Mouse (Mus musculus): Measurements from ENCODE around the gene Lmod2. TPM values are rescaled to one million over a fixed set of nuclear protein-coding genes. Genes with fewer than 3 reads are reported as not detected.
A peak's percentile ranks its signal among the peaks of the same experiment; 100 is the strongest.

Lmod2 gene
- polyA plus RNA-seq, 1 experiment: 33.6 TPM

GRCm38 (mm10) chr6:24620936-24621335 lies 23.4 kb downstream of the Lmod2 start:
- Histone ChIP-seq H3K4me3 (no peak overlapping the region), H3K79me2 (ENCODE audit: control insufficient read depth, insufficient read depth) (no peaks in the 10 kb centered on the region), H3K4me2 (ENCODE audit: low read depth) (no peak overlapping the region), H3K36me3 (ENCODE audit: control insufficient read depth, insufficient read depth) (peaks cover 45% of the 10 kb centered on the region), H3ac (ENCODE audit: control insufficient read depth, insufficient read length) (no peak overlapping the region), H3K27me3 (ENCODE audit: control insufficient read depth, insufficient read depth, insufficient read length) (no peaks in the 10 kb centered on the region)
- TF ChIP-seq MYOG (IDR thresholded peaks at IDR 0.05; ENCODE audit: control insufficient read depth in 1 of 3, insufficient read depth in 1 of 3, insufficient read length in 2 of 3, low read depth in 2 of 3) (no peak), TCF12 (IDR thresholded peaks at IDR 0.05; ENCODE audit: insufficient read depth, poor library complexity, severe bottlenecking) (no peak), CEBPB (IDR thresholded peaks at IDR 0.05; ENCODE audit: insufficient read depth, poor library complexity, severe bottlenecking) (no peak), SRF (IDR thresholded peaks at IDR 0.05; ENCODE audit: control insufficient read depth, insufficient read length, low read depth) (no peak), POLR2A (IDR thresholded peaks at IDR 0.05; ENCODE audit: insufficient read length, low read depth) (no peak), TCF3 (IDR thresholded peaks at IDR 0.05; ENCODE audit: insufficient read length, low read depth) (no peak), USF1 (IDR thresholded peaks at IDR 0.05; ENCODE audit: low read depth) (no peak), POLR2AphosphoS2 (IDR thresholded peaks at IDR 0.05; ENCODE audit: insufficient read length, low read depth) (no peak), REST (IDR thresholded peaks at IDR 0.05; ENCODE audit: insufficient read depth, insufficient read length) (no peak), MAX (IDR thresholded peaks at IDR 0.05; ENCODE audit: low read depth) (no peak), MYOD1 (IDR thresholded peaks at IDR 0.05; ENCODE audit: control insufficient read depth in 1 of 3, insufficient read length in 2 of 3, low read depth in 2 of 3) (no peak), E2F4 (IDR thresholded peaks at IDR 0.05; ENCODE audit: insufficient read depth) (no peak)

DNA sequence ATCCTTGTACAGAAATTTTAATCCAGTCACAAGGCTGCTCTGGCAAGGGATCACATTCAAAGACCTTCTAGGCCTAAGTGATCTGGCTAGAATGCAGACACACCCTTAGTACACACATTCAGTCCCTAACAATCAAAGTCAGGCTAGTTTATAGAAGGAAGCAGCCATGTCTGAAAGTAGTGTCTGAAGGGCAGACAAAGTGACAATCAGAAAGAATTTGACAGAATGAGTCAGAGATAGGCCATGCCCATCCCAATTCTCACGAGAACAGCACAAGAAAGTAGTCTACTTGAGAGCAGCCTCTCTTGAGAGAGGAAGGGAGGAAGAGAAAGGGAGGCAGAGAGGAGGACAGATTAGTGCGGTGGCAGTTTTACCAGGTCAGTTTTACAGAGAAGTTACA lies 24.5 kb downstream of the Lmod2 start:
- Histone ChIP-seq H3K4me3 (no peak overlapping the region), H3K4me2 (ENCODE audit: low read depth) (no peak overlapping the region), H3K27me3 (ENCODE audit: control insufficient read depth, insufficient read depth, insufficient read length) (no peaks in the 10 kb centered on the region), H3K36me3 (ENCODE audit: control insufficient read depth, insufficient read depth) (peaks cover 33% of the 10 kb centered on the region), H3K79me2 (ENCODE audit: control insufficient read depth, insufficient read depth) (no peaks in the 10 kb centered on the region), H3ac (ENCODE audit: control insufficient read depth, insufficient read length) (no peak overlapping the region)
- no peak for TF ChIP-seq POLR2A (IDR thresholded peaks at IDR 0.05; ENCODE audit: insufficient read length, low read depth)
- no peak for TF ChIP-seq MYOD1 (IDR thresholded peaks at IDR 0.05; ENCODE audit: control insufficient read depth in 1 of 3, insufficient read length in 2 of 3, low read depth in 2 of 3)
- no peak for TF ChIP-seq SRF (IDR thresholded peaks at IDR 0.05; ENCODE audit: control insufficient read depth, insufficient read length, low read depth)
- TF ChIP-seq POLR2AphosphoS2 (IDR thresholded peaks at IDR 0.05; ENCODE audit: insufficient read length, low read depth): no peak
- TF ChIP-seq E2F4 (IDR thresholded peaks at IDR 0.05; ENCODE audit: insufficient read depth): no peak
- TF ChIP-seq MYOG (IDR thresholded peaks at IDR 0.05; ENCODE audit: control insufficient read depth in 1 of 3, insufficient read depth in 1 of 3, insufficient read length in 2 of 3, low read depth in 2 of 3): no peak
- TF ChIP-seq CEBPB (IDR thresholded peaks at IDR 0.05; ENCODE audit: insufficient read depth, poor library complexity, severe bottlenecking): no peak
- no peak for TF ChIP-seq TCF3 (IDR thresholded peaks at IDR 0.05; ENCODE audit: insufficient read length, low read depth)
- TF ChIP-seq MAX (IDR thresholded peaks at IDR 0.05; ENCODE audit: low read depth): no peak
- TF ChIP-seq TCF12 (IDR thresholded peaks at IDR 0.05; ENCODE audit: insufficient read depth, poor library complexity, severe bottlenecking): no peak
- TF ChIP-seq USF1 (IDR thresholded peaks at IDR 0.05; ENCODE audit: low read depth): no peak
- TF ChIP-seq REST (IDR thresholded peaks at IDR 0.05; ENCODE audit: insufficient read depth, insufficient read length): no peak

GRCm38 (mm10) chr6:24627586-24628030 lies 30.0 kb downstream of the Lmod2 start:
- H3K27me3 ChIP-seq (ENCODE audit: control insufficient read depth, insufficient read depth, insufficient read length): no peaks in the 10 kb centered on the region
- H3K79me2 ChIP-seq (ENCODE audit: control insufficient read depth, insufficient read depth): peaks cover 11% of the 10 kb centered on the region
- H3K36me3 ChIP-seq (ENCODE audit: control insufficient read depth, insufficient read depth): peaks cover 23% of the 10 kb centered on the region
- no peak overlapping the region for H3K4me3 ChIP-seq
- no peak overlapping the region for H3ac ChIP-seq (ENCODE audit: control insufficient read depth, insufficient read length)
- no peak overlapping the region for H3K4me2 ChIP-seq (ENCODE audit: low read depth)
- no peak for TF ChIP-seq MAX (IDR thresholded peaks at IDR 0.05; ENCODE audit: low read depth)
- TF ChIP-seq USF1 (IDR thresholded peaks at IDR 0.05; ENCODE audit: low read depth): no peak
- no peak for TF ChIP-seq SRF (IDR thresholded peaks at IDR 0.05; ENCODE audit: control insufficient read depth, insufficient read length, low read depth)
- TF ChIP-seq TCF12 (IDR thresholded peaks at IDR 0.05; ENCODE audit: insufficient read depth, poor library complexity, severe bottlenecking): no peak
- no peak for TF ChIP-seq E2F4 (IDR thresholded peaks at IDR 0.05; ENCODE audit: insufficient read depth)
- TF ChIP-seq POLR2AphosphoS2 (IDR thresholded peaks at IDR 0.05; ENCODE audit: insufficient read length, low read depth): no peak
- no peak for TF ChIP-seq CEBPB (IDR thresholded peaks at IDR 0.05; ENCODE audit: insufficient read depth, poor library complexity, severe bottlenecking)
- no peak for TF ChIP-seq REST (IDR thresholded peaks at IDR 0.05; ENCODE audit: insufficient read depth, insufficient read length)
- no peak for TF ChIP-seq POLR2A (IDR thresholded peaks at IDR 0.05; ENCODE audit: insufficient read length, low read depth)
- no peak for TF ChIP-seq TCF3 (IDR thresholded peaks at IDR 0.05; ENCODE audit: insufficient read length, low read depth)
- TF ChIP-seq MYOD1 (IDR thresholded peaks at IDR 0.05; ENCODE audit: control insufficient read depth in 1 of 3, insufficient read length in 2 of 3, low read depth in 2 of 3): no peak
- no peak for TF ChIP-seq MYOG (IDR thresholded peaks at IDR 0.05; ENCODE audit: control insufficient read depth in 1 of 3, insufficient read depth in 1 of 3, insufficient read length in 2 of 3, low read depth in 2 of 3)

GRCm38 (mm10) chr6:24628499-24628898 lies 30.9 kb downstream of the Lmod2 start:
- Histone ChIP-seq H3ac (ENCODE audit: control insufficient read depth, insufficient read length) (no peak overlapping the region), H3K36me3 (ENCODE audit: control insufficient read depth, insufficient read depth) (peaks cover 28% of the 10 kb centered on the region), H3K27me3 (ENCODE audit: control insufficient read depth, insufficient read depth, insufficient read length) (no peaks in the 10 kb centered on the region), H3K79me2 (ENCODE audit: control insufficient read depth, insufficient read depth) (peaks cover 11% of the 10 kb centered on the region), H3K4me2 (ENCODE audit: low read depth) (peak overlapping the region; percentile 25), H3K4me3 (no peak overlapping the region)
- TF ChIP-seq MYOG (IDR thresholded peaks at IDR 0.05; ENCODE audit: control insufficient read depth in 1 of 3, insufficient read depth in 1 of 3, insufficient read length in 2 of 3, low read depth in 2 of 3): peak in 1 of 3 experiments; percentile 70
- no peak for TF ChIP-seq MYOD1 (IDR thresholded peaks at IDR 0.05; ENCODE audit: control insufficient read depth in 1 of 3, insufficient read length in 2 of 3, low read depth in 2 of 3)

- Histone ChIP-seq H3K4me2 (ENCODE audit: low read depth) (no peak overlapping the region), H3K79me2 (ENCODE audit: control insufficient read depth, insufficient read depth) (peaks cover 28% of the 10 kb centered on the region), H3K36me3 (ENCODE audit: control insufficient read depth, insufficient read depth) (peaks cover 10% of the 10 kb centered on the region), H3K4me3 (no peak overlapping the region), H3K27me3 (ENCODE audit: control insufficient read depth, insufficient read depth, insufficient read length) (no peaks in the 10 kb centered on the region), H3ac (ENCODE audit: control insufficient read depth, insufficient read length) (no peak overlapping the region)
- TF ChIP-seq TCF3 (IDR thresholded peaks at IDR 0.05; ENCODE audit: insufficient read length, low read depth) (no peak), TCF12 (IDR thresholded peaks at IDR 0.05; ENCODE audit: insufficient read depth, poor library complexity, severe bottlenecking) (no peak), USF1 (IDR thresholded peaks at IDR 0.05; ENCODE audit: low read depth) (no peak), SRF (IDR thresholded peaks at IDR 0.05; ENCODE audit: control insufficient read depth, insufficient read length, low read depth) (no peak), CEBPB (IDR thresholded peaks at IDR 0.05; ENCODE audit: insufficient read depth, poor library complexity, severe bottlenecking) (no peak), MYOD1 (IDR thresholded peaks at IDR 0.05; ENCODE audit: control insufficient read depth in 1 of 3, insufficient read length in 2 of 3, low read depth in 2 of 3) (no peak), POLR2AphosphoS2 (IDR thresholded peaks at IDR 0.05; ENCODE audit: insufficient read length, low read depth) (no peak)
Measured at GRCm38 (mm10) chr6:24632061-24632460, 34.5 kb downstream of the Lmod2 start.
